Comparison of ENCODE assay signal across 15 mouse cellular contexts in the genomic region with DNA sequence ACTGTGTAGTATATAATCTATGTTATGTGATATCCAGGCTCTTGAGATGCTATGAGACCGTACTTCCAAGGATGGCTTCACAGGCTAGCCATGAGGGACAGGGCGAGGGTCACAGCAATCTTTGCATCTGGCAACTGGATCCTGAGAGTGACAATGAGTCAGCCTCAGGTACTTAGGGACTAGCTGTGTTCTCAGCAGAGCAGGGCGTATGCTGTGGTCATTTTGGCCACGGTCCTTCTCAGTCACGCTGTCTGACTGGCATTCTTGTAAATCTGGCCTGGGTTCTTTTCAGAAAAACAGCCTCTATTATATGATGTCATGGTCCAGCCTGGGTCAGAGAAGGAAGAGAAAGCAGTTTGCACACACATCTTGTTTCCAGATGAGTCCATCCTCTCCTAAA. TPM values are rescaled to one million over a fixed set of nuclear protein-coding genes. Genes with fewer than 3 reads are reported as not detected.
"Had no signal": no experiment of that assay in that cellular context is flagged by ENCODE, and none has a peak within 500 bp of the region (broad histone marks: within the 10 kb centered on the region; RNA-seq: fewer than 3 reads in every experiment).

No protein-coding gene starts in this region.

- H3K4me2 ChIP-seq: liver, embryonic 13.5 days; midbrain, embryonic 11.5 days had no signal

- H3K4me3 ChIP-seq: left cerebral cortex, adult 2 months; liver, embryonic 13.5 days had no signal

- DNase-seq: kidney, postnatal 10 days; kidney, postnatal 36 days; layer of hippocampus, postnatal 36 days; liver, embryonic 13.5 days; lung, adult 2 months; lung, postnatal 14 days; lung, postnatal 4 days; midbrain, embryonic 14.5 days; thymus, postnatal 25 days had no signal

- H3K27ac ChIP-seq: liver, embryonic 13.5 days had no signal

- H3K9ac ChIP-seq: liver, embryonic 13.5 days had no signal

- H3K9me3 ChIP-seq: liver, embryonic 13.5 days had no signal

- H3K36me3 ChIP-seq: liver, embryonic 13.5 days had no signal

RNA-seq across cellular contexts. Expression of a gene that starts 9.0 kb away (rescaled TPM):
- total RNA-seq: megakaryocyte-erythroid progenitor cell, adult 5-6 weeks had no signal

RNA-seq across cellular contexts. Expression of a gene that starts 23.6 kb away (rescaled TPM):
- total RNA-seq: megakaryocyte progenitor cell, adult 5-6 weeks had no signal

RNA-seq across cellular contexts. Expression of a gene that starts 42.0 kb away (rescaled TPM):
- total RNA-seq: liver, adult 2 months; midbrain, postnatal 0 days had no signal
- polyA plus RNA-seq: liver, adult 2 months had no signal
